Mouse (Mus musculus) heart, embryonic 10.5 days (tissue): ENCODE data around the gene Glp2r. TPM values are rescaled to one million over a fixed set of nuclear protein-coding genes. Genes with fewer than 3 reads are reported as not detected.

ENCODE experiments used
- polyA plus RNA-seq: library from polyadenylated mRNA; unstranded; fragments of >200 nt; fragmentation: Nextera tagmentation; extraction: Ambion mirVana; gene quantifications from 2 replicates; pipeline ENCODE4 v1.2.1, GENCODE M21; 2016

Glp2r gene
- polyA plus RNA-seq, 1 experiment from 2014 or later: 0.03 TPM

Other genes starting within 250 kb of the Glp2r start
- gene Rcvrn, start 75.8 kb downstream of the Glp2r start, polyA plus RNA-seq: not detected in 2 replicates
- not detected in 2 replicates for gene Gsg1l2, start 3.5 kb upstream of the Glp2r start, polyA plus RNA-seq
- gene Dhrs7c, start 27.0 kb upstream of the Glp2r start, polyA plus RNA-seq: 0.26 TPM in 1 of 2 replicates, not detected in the other
- 0.24 and 0.36 TPM in 2 replicates for gene Usp43, start 151.0 kb upstream of the Glp2r start, polyA plus RNA-seq
- gene Cfap52, start 194.5 kb upstream of the Glp2r start, polyA plus RNA-seq: 0.35 and 0.48 TPM in 2 replicates
- 53.3 and 57.1 TPM in 2 replicates for gene Stx8, start 195.0 kb upstream of the Glp2r start, polyA plus RNA-seq